Comparison of ENCODE assay signal across 18 mouse cellular contexts in genomic region chr1:106159667-106160066, GRCm38 (mm10). TPM values are rescaled to one million over a fixed set of nuclear protein-coding genes. Genes with fewer than 3 reads are reported as not detected.
DNase-seq lines count a peak whose midpoint lies in the region; TF ChIP-seq lines count a peak whose summit lies in the region.
"Had no signal": no experiment of that assay in that cellular context is flagged by ENCODE, and none has a peak within 500 bp of the region (broad histone marks: within the 10 kb centered on the region; RNA-seq: fewer than 3 reads in every experiment).

No protein-coding gene starts in this region.

- no peak for TF ChIP-seq CTCF in layer of hippocampus, adult 2 months (conservative IDR thresholded peaks at IDR 0.05)
- no peak for TF ChIP-seq CTCF in MEL (IDR thresholded peaks at IDR 0.05 in 2 of 3, conservative IDR thresholded peaks at IDR 0.05 in 1 of 3; ENCODE audit: control insufficient read depth in 1 of 3, insufficient read depth in 1 of 3, low read depth in 2 of 3, low read length in 3 of 3, poor library complexity in 1 of 3, severe bottlenecking in 1 of 3)
- no peak for TF ChIP-seq CTCF in heart, adult 2 months (IDR thresholded peaks at IDR 0.05)

- peaks cover 26 to 38% of the 10 kb centered on the region in 2 experiments for H3K4me1 ChIP-seq in MEL (ENCODE audit: control insufficient read depth in 1 of 2, insufficient read depth in 2 of 2, low read length in 2 of 2)
- H3K4me1 ChIP-seq in heart, adult 2 months (ENCODE audit: control insufficient read depth, insufficient read depth, low read length) = peaks cover 1% of the 10 kb centered on the region; the same call in 1 of the 2 replicates

- intact Hi-C loops in heart, adult 2 months (cut with DNase I) = no loop called here

- no peak overlapping the region for H3K9ac ChIP-seq in MEL (ENCODE audit: control insufficient read depth, low read depth, low read length, poor library complexity, severe bottlenecking)
- no peak overlapping the region for H3K9ac ChIP-seq in heart, adult 2 months (ENCODE audit: low read depth, low read length)

- peak overlapping the region; percentile 73 for H3K27ac ChIP-seq in layer of hippocampus, adult 2 months
- H3K27ac ChIP-seq in MEL (ENCODE audit: control insufficient read depth, low read depth, low read length) = peak overlapping the region; percentile 52
- H3K27ac ChIP-seq in heart, adult 2 months = no peak overlapping the region

- WGBS in heart, adult 2 months = 97% methylated on average over 5 of the region's 5 CpGs

- no peak for TF ChIP-seq RAD21 in MEL (IDR thresholded peaks at IDR 0.05; ENCODE audit: low read depth, low read length)

- no peak for TF ChIP-seq POLR2A in MEL (IDR thresholded peaks at IDR 0.05; ENCODE audit: control insufficient read depth in 1 of 2, insufficient read depth in 1 of 2, low read depth in 1 of 2, low read length in 2 of 2, poor library complexity in 1 of 2)
- TF ChIP-seq POLR2A in heart, adult 2 months (IDR thresholded peaks at IDR 0.05; ENCODE audit: insufficient read depth, low read depth, low read length) = no peak

- TF ChIP-seq EP300 in MEL (IDR thresholded peaks at IDR 0.05; ENCODE audit: low read depth in 1 of 2, low read length in 2 of 2) = peak; percentile 80 to 81
- no peak for TF ChIP-seq EP300 in heart, adult 2 months (IDR thresholded peaks at IDR 0.05; ENCODE audit: insufficient read depth, low read depth, low read length)

- no peaks in the 10 kb centered on the region for H3K27me3 ChIP-seq in MEL (ENCODE audit: control insufficient read depth in 1 of 2, insufficient read depth in 2 of 2, low read length in 2 of 2)
- no peaks in the 10 kb centered on the region for H3K27me3 ChIP-seq in heart, adult 2 months (ENCODE audit: control insufficient read depth, insufficient read depth, low read length)
- H3K27me3 ChIP-seq: CH12.LX, Patski had no signal

- DNase-seq in layer of hippocampus, adult 2 months (ENCODE audit: low spot score in 2 of 2) = no peak
- no peak for DNase-seq in layer of hippocampus, adult 18-20 months (ENCODE audit: low spot score in 2 of 2)
- DNase-seq in MEL (ENCODE audit: low read depth, low spot score) = peak; percentile 81
- no peak for DNase-seq in heart, adult 2 months
- DNase-seq: adrenal gland, adult 2 months; adrenal gland, adult 8-10 months; adrenal gland, postnatal 10 days; adrenal gland, postnatal 14 days; adrenal gland, postnatal 25 days; adrenal gland, postnatal 36 days; B cell, adult 2 months; cerebellum, adult 11 months; cerebellum, adult 11-12 months; cerebellum, adult 18-20 months; cerebellum, adult 2 months had no signal

- peaks cover 0 to 36% of the 10 kb centered on the region in 2 experiments; a peak in 2 of 4 replicates for H3K36me3 ChIP-seq in MEL (ENCODE audit: control insufficient read depth in 1 of 2, insufficient read depth in 2 of 2, low read length in 2 of 2)
- H3K36me3 ChIP-seq in heart, adult 2 months (ENCODE audit: control insufficient read depth, insufficient read depth, low read length) = no peaks in the 10 kb centered on the region
- H3K36me3 ChIP-seq: G1E had no signal

- H3K79me2 ChIP-seq in MEL (ENCODE audit: control insufficient read depth, insufficient read depth, low read length, poor library complexity) = no peaks in the 10 kb centered on the region
- H3K79me2 ChIP-seq in heart, adult 2 months (replicated peaks; ENCODE audit: control insufficient read depth, insufficient read depth, low read length) = no peaks in the 10 kb centered on the region

- no peaks in the 10 kb centered on the region for H3K9me3 ChIP-seq in MEL (replicated peaks; ENCODE audit: insufficient read depth, low read length)
- H3K9me3 ChIP-seq: G1E had no signal

- no peak overlapping the region for H3K4me3 ChIP-seq in layer of hippocampus, adult 2 months
- peak overlapping the region in 1 of 2 experiments; percentile 40; a peak in 2 of 4 replicates for H3K4me3 ChIP-seq in MEL (ENCODE audit: control insufficient read depth in 1 of 2, insufficient read depth in 1 of 2, low read depth in 2 of 2, low read length in 2 of 2)
- no peak overlapping the region for H3K4me3 ChIP-seq in heart, adult 2 months

TF ChIP-seq in MEL, 35 proteins besides CTCF, POLR2A, EP300 and RAD21:
- peak; percentile 78 for TF ChIP-seq MAZ (IDR thresholded peaks at IDR 0.05; ENCODE audit: low read depth, low read length)
- no peak for TF ChIP-seq NRF1 (IDR thresholded peaks at IDR 0.05; ENCODE audit: insufficient read depth, low read depth, low read length, poor library complexity, severe bottlenecking)
- no peak for TF ChIP-seq MAX (IDR thresholded peaks at IDR 0.05; ENCODE audit: low read length)
- TF ChIP-seq ZMIZ1 (IDR thresholded peaks at IDR 0.05; ENCODE audit: low read depth, low read length) = peak; percentile 35; the same call in 1 of the 2 replicates
- TF ChIP-seq ZC3H11A (IDR thresholded peaks at IDR 0.05; ENCODE audit: low read depth, low read length) = no peak
- no peak for TF ChIP-seq ZKSCAN1 (IDR thresholded peaks at IDR 0.05; ENCODE audit: low read depth, low read length)
- TF ChIP-seq UBTF (IDR thresholded peaks at IDR 0.05; ENCODE audit: borderline replicate concordance, insufficient read depth, low read depth, low read length) = no peak
- peak; percentile 83 for TF ChIP-seq ETS1 (IDR thresholded peaks at IDR 0.05; ENCODE audit: low read depth, low read length)
- TF ChIP-seq TBP (IDR thresholded peaks at IDR 0.05; ENCODE audit: low read depth, low read length) = no peak
- TF ChIP-seq CHD2 (IDR thresholded peaks at IDR 0.05; ENCODE audit: low read length) = no peak; the same call in 1 of the 2 replicates
- peak; percentile 68; the same call in 1 of the 2 replicates for TF ChIP-seq RCOR1 (IDR thresholded peaks at IDR 0.05; ENCODE audit: low read depth, low read length)
- peak; percentile 51 for TF ChIP-seq SIN3A (IDR thresholded peaks at IDR 0.05; ENCODE audit: low read length)
- no peak for TF ChIP-seq GABPA (IDR thresholded peaks at IDR 0.05; ENCODE audit: low read depth, low read length)
- 0 out of 2 replicates have a peak, but pooled peaks have one; percentile 25 for TF ChIP-seq USF1 (IDR thresholded peaks at IDR 0.05; ENCODE audit: low read depth, low read length)
- TF ChIP-seq USF2 (IDR thresholded peaks at IDR 0.05; ENCODE audit: borderline replicate concordance in 1 of 2, insufficient read depth in 1 of 2, low read depth in 1 of 2, low read length in 2 of 2) = no peak
- peak; percentile 85 for TF ChIP-seq GATA1 (IDR thresholded peaks at IDR 0.05; ENCODE audit: low read depth, low read length)
- no peak for TF ChIP-seq MEF2A (IDR thresholded peaks at IDR 0.05; ENCODE audit: extremely low read depth, insufficient replicate concordance, low read depth, low read length, poor library complexity, severe bottlenecking)
- no peak for TF ChIP-seq POLR2AphosphoS2 (IDR thresholded peaks at IDR 0.05; ENCODE audit: low read length)
- no peak for TF ChIP-seq HCFC1 (IDR thresholded peaks at IDR 0.05; ENCODE audit: low read depth, low read length)
- 0 out of 2 replicates have a peak, but pooled peaks have one; percentile 11 for TF ChIP-seq SMC3 (IDR thresholded peaks at IDR 0.05; ENCODE audit: low read depth, low read length)
- 0 out of 2 replicates have a peak, but pooled peaks have one; percentile 40 for TF ChIP-seq MXI1 (IDR thresholded peaks at IDR 0.05; ENCODE audit: low read depth, low read length)
- no peak for TF ChIP-seq ZNF384 (IDR thresholded peaks at IDR 0.05; ENCODE audit: low read depth, low read length)
- TF ChIP-seq POLR2AphosphoS5 (IDR thresholded peaks at IDR 0.05; ENCODE audit: borderline replicate concordance, low read depth, low read length) = no peak
- TF ChIP-seq MYB (IDR thresholded peaks at IDR 0.05; ENCODE audit: low read depth, low read length) = no peak
- TF ChIP-seq E2F4 (IDR thresholded peaks at IDR 0.05; ENCODE audit: borderline replicate concordance, low read depth, low read length) = no peak
- peak; percentile 42; the same call in 1 of the 2 replicates for TF ChIP-seq KAT2A (conservative IDR thresholded peaks at IDR 0.05; ENCODE audit: low read depth, low read length)
- 0 out of 2 replicates have a peak, but pooled peaks have one; percentile 20 for TF ChIP-seq ELF1 (IDR thresholded peaks at IDR 0.05; ENCODE audit: low read depth, low read length)
- TF ChIP-seq CHD1 (IDR thresholded peaks at IDR 0.05; ENCODE audit: low read depth, low read length) = no peak
- TF ChIP-seq TAL1 (IDR thresholded peaks at IDR 0.05; ENCODE audit: low read length) = 0 out of 2 replicates have a peak, but pooled peaks have one; percentile 16
- 0 out of 2 replicates have a peak, but pooled peaks have one; percentile 49 for TF ChIP-seq JUND (IDR thresholded peaks at IDR 0.05; ENCODE audit: low read depth, low read length)
- TF ChIP-seq MAFK (IDR thresholded peaks at IDR 0.05; ENCODE audit: borderline replicate concordance, low read depth, low read length) = peak; percentile 12; the same call in 1 of the 2 replicates
- TF ChIP-seq TCF12 (IDR thresholded peaks at IDR 0.05; ENCODE audit: low read depth, low read length) = peak; percentile 81
- no peak for TF ChIP-seq NELFE (IDR thresholded peaks at IDR 0.05; ENCODE audit: low read depth, low read length)
- TF ChIP-seq BHLHE40 (IDR thresholded peaks at IDR 0.05; ENCODE audit: borderline replicate concordance, low read depth, low read length) = peak; percentile 49; the same call in 1 of the 2 replicates
- peak; percentile 65; the same call in 1 of the 2 replicates for TF ChIP-seq MYC (IDR thresholded peaks at IDR 0.05; ENCODE audit: low read depth, low read length)
TF ChIP-seq in MEL: peak in this region for 17.

RNA-seq across cellular contexts. Expression of gene Phlpp1, which starts 11.9 kb away (rescaled TPM):
- total RNA-seq in layer of hippocampus, adult 2 months (2021) = 10 to 100 TPM; 82.6 to 87.3 TPM
- total RNA-seq in layer of hippocampus, adult 18-20 months (2021) = 10 to 100 TPM; 88.3 to 97.0 TPM
- 5.0 and 5.8 TPM in 2 replicates for total RNA-seq in MEL (2012; rRNA removed)
- 1 to 10 TPM in 1 of 2 experiments, not detected in 1; 9.4 TPM for polyA plus RNA-seq in MEL (2012; ENCODE audit: insufficient read depth in 1 of 2, insufficient read length in 2 of 2, low read depth in 1 of 2, low replicate concordance in 2 of 2, missing spikeins in 1 of 2)
- 10 to 100 TPM; 16.3 to 17.2 TPM for total RNA-seq in heart, adult 2 months (2021)
- polyA plus RNA-seq in heart, adult 2 months (2012; rRNA removed) = 9.6 and 15.6 TPM in 2 replicates

Comparison
In these comparisons a context has a peak if more than half of its experiments do, and no peak if none do; other contexts are left out.
1. RNA of gene Phlpp1, which starts 11.9 kb away (total RNA-seq): 88.3 to 97.0 TPM in layer of hippocampus, adult 18-20 months and 82.6 to 87.3 TPM in layer of hippocampus, adult 2 months; 16.3 to 17.2 TPM in heart, adult 2 months and 5.0 to 5.8 TPM in MEL; every median in the first group is over 4 times any median in the second.